Mouse (Mus musculus) testis, adult 2 months (tissue): Measurements from ENCODE around the gene Antxr1.

Experiments used
- CTCF ChIP-seq: fragments of 200-500 bp; IDR thresholded peaks from 2 replicates; pipeline ENCODE4 v1.5.1; 2012; ENCODE audit warnings: low read depth, mild to moderate bottlenecking, inconsistent platforms, low read length, moderate library complexity; ENCODE audit not compliant: control insufficient read depth, insufficient read depth, insufficient replicate concordance
- POLR2A ChIP-seq: fragments of 200-500 bp; IDR thresholded peaks from 2 replicates; pipeline ENCODE4 v1.6.1; 2012; ENCODE audit warnings: low read depth, mild to moderate bottlenecking, inconsistent platforms, low read length, moderate library complexity; ENCODE audit not compliant: control insufficient read depth

- TF ChIP-seq CTCF (no peak), POLR2A (no peak)
Measured at GRCm38 (mm10) chr6:87170277-87170676, 165.3 kb downstream of the Antxr1 start.
